Mouse (Mus musculus): ENCODE measurements at regions not wholly inside any gene's neighbourhood (a gene's known extent, or its start where the extent isn't known, plus 50 kb on each side); places are given as distances from the start of the nearest gene placed in this dataset.

- Histone ChIP-seq H3K36me3 (ENCODE audit: control insufficient read depth, insufficient read depth, low read length) (no peaks in the 10 kb centered on the region), H3K9ac (ENCODE audit: low read length) (no peak overlapping the region), H3K27me3 (replicated peaks; ENCODE audit: control insufficient read depth, insufficient read depth, low read length) (no peaks in the 10 kb centered on the region), H3K4me3 (ENCODE audit: low read depth, low read length) (no peak overlapping the region), H3K27ac (ENCODE audit: low read depth) (peak overlapping the region; percentile 70), H3K4me2 (ENCODE audit: low read length) (no peak overlapping the region), H3K9me3 (ENCODE audit: control insufficient read depth, low read length) (no peaks in the 10 kb centered on the region), H3K4me1 (replicated peaks; ENCODE audit: control insufficient read depth, insufficient read depth, low read length) (no peaks in the 10 kb centered on the region)
- DNase-seq (ENCODE audit: low spot score) (peak; percentile 57), ATAC-seq (replicated peaks; ENCODE audit: low FRiP score, low TSS enrichment, low read depth) (0 out of 2 replicates have a peak, but pooled peaks have one; percentile 55)
- 60% methylated on average over 8 of the region's 8 CpGs for WGBS
These were observed 468.5 kb upstream of the Jarid2 start for GRCm38 (mm10) chr13:44260637-44261333.

- ATAC-seq (replicated peaks; ENCODE audit: low FRiP score, low TSS enrichment, low read depth) (no peak), DNase-seq (ENCODE audit: low spot score) (no peak)
- Histone ChIP-seq H3K9me3 (ENCODE audit: control insufficient read depth, low read length) (no peaks in the 10 kb centered on the region), H3K27ac (ENCODE audit: low read depth) (no peak overlapping the region), H3K4me2 (ENCODE audit: low read length) (peak overlapping the region; percentile 33), H3K27me3 (replicated peaks; ENCODE audit: control insufficient read depth, insufficient read depth, low read length) (no peaks in the 10 kb centered on the region), H3K36me3 (ENCODE audit: control insufficient read depth, insufficient read depth, low read length) (no peaks in the 10 kb centered on the region), H3K4me1 (replicated peaks; ENCODE audit: control insufficient read depth, insufficient read depth, low read length) (peaks cover 10% of the 10 kb centered on the region), H3K4me3 (ENCODE audit: low read depth, low read length) (no peak overlapping the region), H3K9ac (ENCODE audit: low read length) (no peak overlapping the region)
- 43% methylated on average over 16 of the region's 16 CpGs for WGBS
These were observed 456.3 kb upstream of the Jarid2 start for GRCm38 (mm10) chr13:44272746-44273524.

GRCm38 (mm10) chr13:44277952-44278351 is 451.3 kb upstream of the Jarid2 start:
- Histone ChIP-seq H3K27ac (ENCODE audit: low read depth) (no peak overlapping the region), H3K4me3 (ENCODE audit: low read depth, low read length) (no peak overlapping the region), H3K4me2 (ENCODE audit: low read length) (no peak overlapping the region), H3K9ac (ENCODE audit: low read length) (no peak overlapping the region), H3K36me3 (ENCODE audit: control insufficient read depth, insufficient read depth, low read length) (no peaks in the 10 kb centered on the region), H3K4me1 (replicated peaks; ENCODE audit: control insufficient read depth, insufficient read depth, low read length) (peaks cover 8% of the 10 kb centered on the region), H3K9me3 (ENCODE audit: control insufficient read depth, low read length) (no peaks in the 10 kb centered on the region), H3K27me3 (replicated peaks; ENCODE audit: control insufficient read depth, insufficient read depth, low read length) (no peaks in the 10 kb centered on the region)
- WGBS, result 86% methylated on average over 3 of the region's 3 CpGs
- no peak for DNase-seq (ENCODE audit: low spot score)
- no peak for ATAC-seq (replicated peaks; ENCODE audit: low FRiP score, low TSS enrichment, low read depth)

- 39% methylated on average over 4 of the region's 4 CpGs for whole genome bisulfite sequencing
- Histone ChIP-seq H3K9me3 (ENCODE audit: control insufficient read depth, low read length) (no peaks in the 10 kb centered on the region), H3K27ac (ENCODE audit: low read depth) (no peak overlapping the region), H3K4me2 (ENCODE audit: low read length) (no peak overlapping the region), H3K27me3 (replicated peaks; ENCODE audit: control insufficient read depth, insufficient read depth, low read length) (no peaks in the 10 kb centered on the region), H3K4me3 (ENCODE audit: low read depth, low read length) (no peak overlapping the region), H3K9ac (ENCODE audit: low read length) (no peak overlapping the region), H3K36me3 (ENCODE audit: control insufficient read depth, insufficient read depth, low read length) (no peaks in the 10 kb centered on the region), H3K4me1 (replicated peaks; ENCODE audit: control insufficient read depth, insufficient read depth, low read length) (peaks cover 5% of the 10 kb centered on the region)
- no peak for DNase-seq (ENCODE audit: low spot score)
- no peak for ATAC-seq (replicated peaks; ENCODE audit: low FRiP score, low TSS enrichment, low read depth)
These were observed 450.2 kb upstream of the Jarid2 start for GRCm38 (mm10) chr13:44279036-44279435.

GRCm38 (mm10) chr13:44280296-44280695 is 449.0 kb upstream of the Jarid2 start:
- H3K4me1 ChIP-seq (replicated peaks; ENCODE audit: control insufficient read depth, insufficient read depth, low read length), result peaks cover 5% of the 10 kb centered on the region
- H3K27ac ChIP-seq (ENCODE audit: low read depth), result no peak overlapping the region
- ATAC-seq (replicated peaks; ENCODE audit: low FRiP score, low TSS enrichment, low read depth) (no peak), DNase-seq (ENCODE audit: low spot score) (no peak)
- no peak overlapping the region for H3K4me3 ChIP-seq (ENCODE audit: low read depth, low read length)
- H3K9ac ChIP-seq (ENCODE audit: low read length), result no peak overlapping the region
- H3K27me3 ChIP-seq (replicated peaks; ENCODE audit: control insufficient read depth, insufficient read depth, low read length), result no peaks in the 10 kb centered on the region
- no peak overlapping the region for H3K4me2 ChIP-seq (ENCODE audit: low read length)
- no peaks in the 10 kb centered on the region for H3K36me3 ChIP-seq (ENCODE audit: control insufficient read depth, insufficient read depth, low read length)
- no peaks in the 10 kb centered on the region for H3K9me3 ChIP-seq (ENCODE audit: control insufficient read depth, low read length)
- WGBS, result 95% methylated on average over 8 of the region's 8 CpGs

GRCm38 (mm10) chr13:44281796-44282195 is 447.5 kb upstream of the Jarid2 start:
- Histone ChIP-seq H3K9ac (ENCODE audit: low read length) (no peak overlapping the region), H3K4me3 (ENCODE audit: low read depth, low read length) (no peak overlapping the region), H3K27ac (ENCODE audit: low read depth) (no peak overlapping the region), H3K36me3 (ENCODE audit: control insufficient read depth, insufficient read depth, low read length) (no peaks in the 10 kb centered on the region), H3K4me1 (replicated peaks; ENCODE audit: control insufficient read depth, insufficient read depth, low read length) (peaks cover 5% of the 10 kb centered on the region), H3K4me2 (ENCODE audit: low read length) (no peak overlapping the region), H3K27me3 (replicated peaks; ENCODE audit: control insufficient read depth, insufficient read depth, low read length) (no peaks in the 10 kb centered on the region), H3K9me3 (ENCODE audit: control insufficient read depth, low read length) (no peaks in the 10 kb centered on the region)
- WGBS, result 64% methylated on average over 6 of the region's 6 CpGs
- ATAC-seq (replicated peaks; ENCODE audit: low FRiP score, low TSS enrichment, low read depth), result no peak
- DNase-seq (ENCODE audit: low spot score), result no peak

GRCm38 (mm10) chr13:44282306-44282705 is 447.0 kb upstream of the Jarid2 start:
- Histone ChIP-seq H3K4me2 (ENCODE audit: low read length) (no peak overlapping the region), H3K4me3 (ENCODE audit: low read depth, low read length) (no peak overlapping the region), H3K27me3 (replicated peaks; ENCODE audit: control insufficient read depth, insufficient read depth, low read length) (no peaks in the 10 kb centered on the region), H3K9me3 (ENCODE audit: control insufficient read depth, low read length) (no peaks in the 10 kb centered on the region), H3K4me1 (replicated peaks; ENCODE audit: control insufficient read depth, insufficient read depth, low read length) (peaks cover 5% of the 10 kb centered on the region), H3K9ac (ENCODE audit: low read length) (no peak overlapping the region), H3K27ac (ENCODE audit: low read depth) (no peak overlapping the region), H3K36me3 (ENCODE audit: control insufficient read depth, insufficient read depth, low read length) (no peaks in the 10 kb centered on the region)
- DNase-seq (ENCODE audit: low spot score), result no peak
- 50% methylated on average over 9 of the region's 9 CpGs for WGBS
- ATAC-seq (replicated peaks; ENCODE audit: low FRiP score, low TSS enrichment, low read depth), result no peak

GRCm38 (mm10) chr13:44282731-44283571 is 446.3 kb upstream of the Jarid2 start:
- Histone ChIP-seq H3K9me3 (ENCODE audit: control insufficient read depth, low read length) (no peaks in the 10 kb centered on the region), H3K9ac (ENCODE audit: low read length) (no peak overlapping the region), H3K4me3 (ENCODE audit: low read depth, low read length) (no peak overlapping the region), H3K4me2 (ENCODE audit: low read length) (no peak overlapping the region), H3K27me3 (replicated peaks; ENCODE audit: control insufficient read depth, insufficient read depth, low read length) (no peaks in the 10 kb centered on the region), H3K4me1 (replicated peaks; ENCODE audit: control insufficient read depth, insufficient read depth, low read length) (peaks cover 5% of the 10 kb centered on the region), H3K36me3 (ENCODE audit: control insufficient read depth, insufficient read depth, low read length) (no peaks in the 10 kb centered on the region), H3K27ac (ENCODE audit: low read depth) (no peak overlapping the region; the same call in 1 of the 2 replicates)
- WGBS, result 53% methylated on average over 16 of the region's 16 CpGs
- no peak for ATAC-seq (replicated peaks; ENCODE audit: low FRiP score, low TSS enrichment, low read depth)
- DNase-seq (ENCODE audit: low spot score), result no peak

Data from intestine, embryonic 14.5 days (tissue).